Mouse (Mus musculus) lung, postnatal 0 days (tissue): ENCODE results near the gene Rassf6.

Source experiments
- CTCF ChIP-seq: IDR thresholded peaks from 2 replicates; pipeline ENCODE4 v1.5.1; 2016; ENCODE audit warnings: antibody characterized with exemption, mild to moderate bottlenecking
- EP300 ChIP-seq: IDR thresholded peaks from 2 replicates; pipeline ENCODE4 v1.6.1; 2016; ENCODE audit warnings: antibody characterized with exemption, mild to moderate bottlenecking, control low read depth

GRCm38 (mm10) chr5:90611996-90612611 lies 28.4 kb downstream of the Rassf6 start:
- TF ChIP-seq CTCF, result no peak
- no peak for TF ChIP-seq EP300
